Mouse (Mus musculus) limb, embryonic 14.5 days (tissue): ENCODE data around the gene Glyctk. TPM values are rescaled to one million over a fixed set of nuclear protein-coding genes. Genes with fewer than 3 reads are reported as not detected.

Experiments used
- ATAC-seq: fragments of 200-750 bp; cut with Nextera tagmentation; 2 replicates; pipeline ENCODE4 v1.8.0; 2017; ENCODE audit warnings: low read depth, moderate number of reproducible peaks, moderate TSS enrichment; ENCODE audit not compliant: low FRiP score
- DNase-seq: peaks from one replicate; pipeline ENCODE4 v3.0.0-alpha.2; 2015; ENCODE audit warnings: low spot score
- H3K27ac ChIP-seq: fragments of 300-500 bp; sonication (generic); replicated peaks from 2 replicates; pipeline ENCODE4 v1.5.1; 2014; ENCODE audit warnings: low read depth, mild to moderate bottlenecking, low read length, moderate library complexity, mixed read lengths
- H3K27me3 ChIP-seq: fragments of 300-500 bp; sonication (generic); 2 replicates; pipeline ENCODE4 v1.6.1; 2014; ENCODE audit warnings: low read length, mixed read lengths; ENCODE audit not compliant: control insufficient read depth, insufficient read depth
- H3K36me3 ChIP-seq: fragments of 300-500 bp; sonication (generic); 2 replicates; pipeline ENCODE4 v1.6.1; 2014; ENCODE audit warnings: mild to moderate bottlenecking, low read length, moderate library complexity, mixed read lengths; ENCODE audit not compliant: control insufficient read depth, insufficient read depth
- H3K4me1 ChIP-seq: fragments of 300-500 bp; sonication (generic); 2 replicates; pipeline ENCODE4 v1.6.1; 2014; ENCODE audit warnings: antibody characterized with exemption, low read length, mixed read lengths; ENCODE audit not compliant: control insufficient read depth, insufficient read depth
- H3K4me2 ChIP-seq: fragments of 300-500 bp; sonication (generic); replicated peaks from 2 replicates; pipeline ENCODE4 v1.6.1; 2014; ENCODE audit warnings: low read depth, mild to moderate bottlenecking, low read length, moderate library complexity; ENCODE audit not compliant: severe bottlenecking
- H3K4me3 ChIP-seq: fragments of 300-500 bp; sonication (generic); replicated peaks from 2 replicates; pipeline ENCODE4 v1.5.1; 2014; ENCODE audit warnings: low read length
- H3K9ac ChIP-seq: fragments of 300-500 bp; sonication (generic); 2 replicates; pipeline ENCODE4 v1.6.1; 2014; ENCODE audit warnings: mild to moderate bottlenecking, low read depth, low read length, moderate library complexity; ENCODE audit not compliant: severe bottlenecking
- H3K9me3 ChIP-seq: fragments of 300-500 bp; sonication (generic); 2 replicates; pipeline ENCODE4 v1.6.1; 2016; ENCODE audit warnings: low read length; ENCODE audit not compliant: control insufficient read depth
- POLR2A ChIP-seq: fragments of 200-500 bp; IDR thresholded peaks from 2 replicates; pipeline ENCODE4 v1.8.0; 2012; ENCODE audit warnings: inconsistent platforms, mild to moderate bottlenecking, moderate library complexity, borderline replicate concordance; ENCODE audit not compliant: insufficient read depth, insufficient read length; ENCODE audit errors: extremely low read depth
- WGBS: fragments of 180-500 bp; shearing (Covaris S2); extraction: QIAGEN DNeasy Blood & Tissue Kit; methylation state at CpG from one replicate; pipeline ENCODE4 v1.1.7; 2014; 5-methylcytosine and 5-hydroxymethylcytosine counted together
- polyA plus RNA-seq, 2 experiments: library from polyadenylated mRNA; depleted of rRNA in 1 of 2; stranded (reverse) in 1 of 2; unstranded in 1 of 2; fragments of >200 nt; fragmentation: Nextera tagmentation in 1 of 2; extraction: Ambion mirVana in 1 of 2; gene quantifications; 2 replicates each; pipeline versions ENCODE4 v1.2.1 to v1.2.3; 2012 to 2014

Gene Glyctk
- polyA plus RNA-seq, 2 experiments: 2.5 to 3.5 TPM

DNA sequence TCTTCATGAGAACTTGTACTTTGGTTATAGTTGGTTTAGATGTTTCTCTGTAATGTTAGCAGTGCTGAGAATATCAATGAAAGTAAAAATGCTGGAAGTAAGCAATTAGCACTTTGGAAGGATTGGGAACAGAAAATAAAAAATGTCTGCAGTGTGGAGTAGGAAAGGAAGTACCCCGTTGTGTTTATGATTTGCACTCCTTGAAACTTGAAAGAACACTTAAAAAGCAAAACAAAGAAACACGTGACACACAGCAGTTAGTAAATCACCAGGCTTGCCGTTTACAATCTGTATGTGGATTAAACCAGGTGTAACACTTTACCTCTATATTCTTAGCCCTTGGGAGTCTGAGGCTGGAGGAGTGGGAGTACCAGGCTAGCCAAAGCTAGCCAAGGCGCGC lies 18.8 kb upstream of the Glyctk start:
- no peaks in the 10 kb centered on the region for H3K27me3 ChIP-seq
- no peak for TF ChIP-seq POLR2A
- H3K36me3 ChIP-seq: peaks cover 56% of the 10 kb centered on the region
- no peak for ATAC-seq
- H3K4me3 ChIP-seq: no peak overlapping the region
- H3K9me3 ChIP-seq: no peaks in the 10 kb centered on the region
- H3K27ac ChIP-seq: no peak overlapping the region
- DNase-seq: no peak
- no peak overlapping the region for H3K4me2 ChIP-seq
- H3K4me1 ChIP-seq: peaks cover 22% of the 10 kb centered on the region
- WGBS: 41% methylated on average over 5 of the region's 5 CpGs
- no peak overlapping the region for H3K9ac ChIP-seq

- no peak overlapping the region for H3K9ac ChIP-seq
- H3K4me3 ChIP-seq: no peak overlapping the region
- no peaks in the 10 kb centered on the region for H3K27me3 ChIP-seq
- H3K27ac ChIP-seq: no peak overlapping the region
- H3K9me3 ChIP-seq: no peaks in the 10 kb centered on the region
- peaks cover 22% of the 10 kb centered on the region for H3K4me1 ChIP-seq
- DNase-seq (no peak), ATAC-seq (no peak)
- H3K4me2 ChIP-seq: no peak overlapping the region
- 50% methylated on average over 3 of the region's 3 CpGs for WGBS
- no peak for TF ChIP-seq POLR2A
- H3K36me3 ChIP-seq: peaks cover 45% of the 10 kb centered on the region
These were observed 17.7 kb upstream of the Glyctk start for GRCm38 (mm10) chr9:106175552-106176200.

- ATAC-seq: no peak
- no peak overlapping the region for H3K27ac ChIP-seq
- H3K4me2 ChIP-seq: peak overlapping the region; percentile 73
- no peaks in the 10 kb centered on the region for H3K9me3 ChIP-seq
- WGBS: 52% methylated on average over 2 of the region's 2 CpGs
- H3K4me3 ChIP-seq: peak overlapping the region; percentile 76
- no peak for TF ChIP-seq POLR2A
- DNase-seq: no peak
- no peaks in the 10 kb centered on the region for H3K27me3 ChIP-seq
- H3K36me3 ChIP-seq: peaks cover 23% of the 10 kb centered on the region
- peaks cover 27% of the 10 kb centered on the region for H3K4me1 ChIP-seq
- H3K9ac ChIP-seq: no peak overlapping the region
These were observed 15.4 kb upstream of the Glyctk start for GRCm38 (mm10) chr9:106173363-106173762.

DNA sequence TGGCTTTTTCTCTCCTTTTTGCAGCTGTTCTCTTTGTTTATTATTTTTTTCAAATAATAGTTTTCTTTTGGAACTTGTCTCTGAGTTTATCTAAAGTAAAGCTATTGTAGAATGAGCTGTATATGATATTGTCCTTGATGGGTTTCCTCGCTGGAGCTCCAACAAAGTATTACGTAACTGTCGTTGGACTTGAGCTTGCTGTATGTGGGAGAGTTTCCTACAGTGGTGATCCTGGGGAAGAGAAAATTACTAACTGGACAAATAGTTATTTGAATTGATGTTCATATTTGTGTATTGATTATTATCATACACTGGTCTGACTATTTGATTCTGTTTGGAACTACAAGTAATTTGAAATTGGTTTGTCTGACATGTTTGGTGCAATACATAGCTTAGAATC lies 14.6 kb upstream of the Glyctk start:
- 12% methylated on average over 3 of the region's 3 CpGs for WGBS
- H3K9ac ChIP-seq: peak overlapping the region; percentile 90; the same call in 1 of the 2 replicates
- peaks cover 14% of the 10 kb centered on the region for H3K36me3 ChIP-seq
- H3K9me3 ChIP-seq: no peaks in the 10 kb centered on the region
- no peak for DNase-seq
- TF ChIP-seq POLR2A: no peak
- no peak for ATAC-seq
- H3K27me3 ChIP-seq: no peaks in the 10 kb centered on the region
- H3K4me3 ChIP-seq: peak overlapping the region; percentile 76
- no peak overlapping the region for H3K27ac ChIP-seq
- H3K4me2 ChIP-seq: peak overlapping the region; percentile 73
- H3K4me1 ChIP-seq: peaks cover 27% of the 10 kb centered on the region

DNA sequence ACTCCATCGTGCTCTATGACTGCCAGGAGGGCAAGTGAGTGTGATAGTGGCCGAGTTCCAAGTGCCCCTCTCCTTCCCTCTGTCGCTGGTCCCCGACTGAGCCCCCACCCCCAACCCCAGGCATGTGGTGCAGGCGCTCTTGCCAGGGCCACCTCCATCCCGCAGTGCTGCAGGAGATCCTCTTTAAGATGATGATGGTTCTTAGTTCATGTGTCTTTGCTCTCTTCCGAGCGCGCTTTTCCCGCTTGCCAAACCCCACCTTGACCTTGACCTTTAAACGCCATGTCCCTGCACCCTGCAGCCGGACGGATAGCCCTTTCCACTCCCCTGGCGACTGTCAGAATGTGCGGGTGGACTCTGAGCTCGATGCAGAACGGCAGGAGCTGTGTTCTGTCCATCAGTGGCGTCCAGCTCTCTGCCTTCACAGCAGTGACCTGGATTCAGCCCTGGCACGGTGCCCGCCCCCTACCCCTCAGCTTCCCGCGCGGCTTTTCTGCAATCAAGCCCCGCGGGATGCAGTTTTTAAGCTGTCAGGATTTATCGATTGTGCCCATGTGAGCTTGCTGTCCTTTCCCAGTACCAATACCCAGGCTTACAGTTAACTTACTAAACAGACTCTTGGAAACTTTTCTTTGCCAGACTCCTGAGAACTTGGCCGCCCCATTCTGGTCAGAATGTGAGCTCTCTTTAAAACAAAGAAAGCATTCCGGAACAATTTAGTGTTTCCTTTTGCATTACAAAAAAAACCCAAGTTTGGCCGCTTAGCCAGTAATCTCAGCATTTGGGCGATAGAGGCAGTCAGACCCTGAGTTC lies 13.6 kb upstream of the Glyctk start:
- Histone ChIP-seq H3K36me3 (peaks cover 5% of the 10 kb centered on the region), H3K4me2 (peak overlapping the region; percentile 73), H3K9me3 (no peaks in the 10 kb centered on the region), H3K27ac (peak overlapping the region; percentile 96), H3K27me3 (no peaks in the 10 kb centered on the region), H3K4me3 (peak overlapping the region; percentile 76), H3K9ac (peak overlapping the region; percentile 90), H3K4me1 (peaks cover 27% of the 10 kb centered on the region)
- TF ChIP-seq POLR2A: no peak
- 1% methylated on average over 30 of the region's 30 CpGs for WGBS
- ATAC-seq (peak; percentile 35), DNase-seq (peak; percentile 70)
